Mouse (Mus musculus): ENCODE data around the gene Deup1.

Deup1 gene

DNA sequence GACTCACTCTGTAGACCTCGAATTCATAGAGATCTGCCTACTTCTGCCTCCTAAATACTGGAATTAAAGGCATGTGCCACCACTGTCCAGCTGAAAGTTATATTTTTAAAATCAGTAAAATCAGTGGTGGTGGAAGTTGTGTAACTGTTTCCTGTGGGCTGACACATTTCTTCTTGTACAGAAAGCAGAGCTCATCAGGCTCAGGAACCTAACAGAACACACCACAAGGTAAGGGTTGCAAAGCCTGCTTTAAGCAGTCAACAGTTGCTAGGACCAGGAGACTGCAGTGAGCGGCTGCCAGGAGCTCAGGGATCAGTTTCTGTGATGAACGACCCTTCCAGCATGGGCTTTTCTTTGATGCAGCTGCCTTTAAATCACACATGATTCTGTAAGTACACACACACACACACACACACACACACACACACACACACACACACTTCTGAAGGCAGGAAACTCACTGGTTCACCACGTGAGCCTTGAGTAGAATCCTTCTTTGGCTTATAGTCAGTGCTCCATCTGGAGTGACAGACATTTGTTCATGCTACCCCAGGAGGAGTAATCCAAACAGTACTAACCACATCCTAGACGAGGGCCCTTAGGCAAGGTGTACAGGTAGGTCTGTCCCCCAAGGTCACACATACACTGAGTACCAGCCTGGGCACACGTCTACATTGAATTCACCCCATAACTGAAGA lies 40.4 kb downstream of the Deup1 start:
- DNase-seq (ENCODE audit: low read depth, low spot score), result no peak

GRCm38 (mm10) chr9:15585956-15586355 lies 41.8 kb downstream of the Deup1 start:
- no peak for DNase-seq (ENCODE audit: low read depth, low spot score)

- no peak for DNase-seq (ENCODE audit: low read depth, low spot score)
Measured at GRCm38 (mm10) chr9:15584209-15584608, 43.5 kb downstream of the Deup1 start.

DNA sequence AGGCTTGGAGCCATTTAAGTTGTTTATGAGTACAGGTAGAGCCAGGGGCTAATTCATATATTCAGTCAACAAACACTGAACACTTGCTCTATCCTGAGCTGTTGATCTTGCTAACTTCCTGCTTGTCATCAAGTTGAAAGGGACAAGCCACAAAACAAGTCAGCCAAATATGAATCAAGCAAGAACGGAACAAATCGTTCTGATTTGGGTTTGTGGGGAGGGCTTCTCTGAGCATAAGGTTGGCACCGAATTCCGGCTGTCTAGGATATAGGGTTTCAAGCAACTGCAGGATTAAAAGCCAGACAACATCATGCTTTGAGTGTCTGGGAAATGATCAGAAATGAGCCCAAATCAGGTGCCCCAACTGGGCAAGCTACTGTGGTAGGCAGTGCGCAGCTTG lies 45.7 kb downstream of the Deup1 start:
- no peak for DNase-seq (ENCODE audit: low read depth, low spot score)

DNA sequence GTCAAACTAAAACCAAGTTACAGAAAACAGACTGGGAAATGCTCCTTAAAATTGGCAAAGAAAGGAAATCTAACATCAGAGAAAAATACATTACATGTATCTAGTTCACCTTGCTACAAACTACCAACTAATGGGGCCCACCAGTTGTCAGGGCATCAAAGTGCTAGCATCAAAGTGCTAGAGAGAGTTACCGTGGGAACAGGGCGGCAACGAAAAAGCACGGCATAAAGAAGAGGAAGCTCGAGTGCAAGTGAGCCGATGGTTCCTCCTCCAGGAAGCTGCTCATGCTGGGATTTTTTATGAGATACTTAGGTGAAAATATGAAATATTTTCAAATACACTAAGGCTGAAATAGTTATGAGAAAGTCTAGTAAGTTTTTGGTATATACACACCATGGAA lies 47.6 kb downstream of the Deup1 start:
- no peak for DNase-seq (ENCODE audit: low read depth, low spot score)

GRCm38 (mm10) chr9:15578946-15579345 lies 48.8 kb downstream of the Deup1 start:
- no peak for DNase-seq (ENCODE audit: low read depth, low spot score)

DNA sequence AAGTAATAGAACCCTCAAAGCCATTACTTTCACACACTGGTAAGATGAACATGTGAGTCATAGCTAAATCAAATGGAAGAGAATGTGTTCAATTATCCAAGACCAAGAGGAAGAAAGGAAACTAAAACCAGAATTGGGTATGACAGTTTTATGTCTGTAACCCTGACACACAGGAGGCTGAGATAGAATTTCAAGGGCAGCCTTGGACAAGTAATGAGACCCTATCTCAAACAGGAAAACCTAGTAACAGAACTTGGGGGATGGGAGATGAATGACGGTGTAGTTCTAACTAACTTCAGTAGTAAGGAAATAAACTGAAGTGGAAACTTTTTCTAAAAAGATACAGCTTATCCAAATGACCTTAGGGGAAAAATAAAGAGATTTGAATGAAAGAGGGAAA lies 49.3 kb downstream of the Deup1 start:
- no peak for DNase-seq (ENCODE audit: low read depth, low spot score)

DNA sequence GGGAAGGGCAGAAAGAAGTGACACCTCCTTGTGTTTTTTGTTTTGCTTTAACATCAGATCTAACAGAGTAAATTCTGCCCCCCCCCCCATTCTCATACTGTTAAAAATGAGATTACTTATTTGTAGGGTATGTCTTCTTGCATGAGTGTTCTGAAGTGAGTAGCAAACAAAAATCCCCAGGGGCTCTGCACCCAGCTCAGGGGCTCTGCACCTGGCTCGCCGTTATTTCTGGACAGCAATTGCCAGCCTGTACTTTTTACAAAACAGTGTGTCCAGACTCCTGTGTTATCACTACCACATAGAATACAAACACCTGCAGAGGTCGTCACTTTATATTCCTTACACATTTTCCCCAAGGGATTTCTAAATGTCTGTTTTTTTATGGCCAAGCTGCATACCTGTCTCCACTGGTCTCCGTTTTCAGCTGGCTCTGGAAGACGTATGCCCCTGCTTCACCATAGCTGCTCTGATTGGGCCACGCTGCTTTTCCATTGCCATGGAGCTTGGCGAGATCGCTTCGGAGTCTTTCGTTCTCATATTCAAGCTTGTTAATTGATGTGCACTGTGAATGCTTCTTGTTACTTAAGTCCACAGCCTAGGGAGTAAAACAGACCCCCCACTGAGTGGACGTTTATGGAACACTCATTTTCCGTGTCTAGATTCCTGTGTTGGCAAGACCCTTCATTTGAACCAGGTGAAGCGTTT lies 52.8 kb downstream of the Deup1 start:
- peak; percentile 90 for DNase-seq (ENCODE audit: low read depth, low spot score)

DNA sequence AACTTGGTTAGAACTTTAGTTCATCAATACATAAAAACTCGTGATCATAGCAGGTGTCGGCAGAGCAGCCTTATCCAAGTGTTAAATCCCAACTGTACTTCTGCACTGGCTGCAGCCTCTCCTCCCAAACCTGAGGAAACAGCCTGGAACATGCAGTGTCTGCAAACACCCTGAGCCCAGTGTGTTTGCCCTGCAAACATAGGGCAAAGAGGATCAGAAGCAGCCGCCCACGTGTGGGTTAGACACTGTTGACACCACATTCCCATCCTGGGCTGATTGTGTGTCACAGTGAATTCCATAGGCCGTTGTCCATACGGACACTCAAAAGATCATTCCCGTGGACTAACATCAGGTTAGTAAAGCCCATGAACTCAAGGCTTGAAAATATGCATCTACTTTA lies 65.4 kb downstream of the Deup1 start:
- DNase-seq (ENCODE audit: low read depth, low spot score), result no peak

GRCm38 (mm10) chr9:15560451-15560850 lies 67.3 kb downstream of the Deup1 start:
- no peak for DNase-seq (ENCODE audit: low read depth, low spot score)

DNA sequence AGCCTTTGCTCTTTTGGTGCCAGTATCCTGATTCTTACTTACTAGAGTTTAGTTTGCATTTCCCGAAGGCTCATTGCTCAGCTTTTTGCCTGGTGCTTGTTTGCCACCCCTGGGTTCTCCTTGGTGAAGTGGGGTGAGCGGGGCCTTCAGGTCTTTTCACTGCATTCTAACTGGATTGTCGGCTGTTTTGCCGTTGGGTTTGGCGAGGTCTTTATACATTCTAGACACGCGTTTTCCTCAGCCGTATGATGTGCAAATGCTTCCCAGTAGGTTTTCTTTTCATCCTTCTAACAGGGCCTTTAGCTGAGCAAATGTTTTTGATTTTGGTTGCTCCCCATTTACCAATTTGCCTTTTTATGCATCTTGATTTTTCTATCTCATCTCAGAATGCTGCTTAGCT lies 74.4 kb downstream of the Deup1 start:
- DNase-seq (ENCODE audit: low read depth, low spot score), result no peak

DNA sequence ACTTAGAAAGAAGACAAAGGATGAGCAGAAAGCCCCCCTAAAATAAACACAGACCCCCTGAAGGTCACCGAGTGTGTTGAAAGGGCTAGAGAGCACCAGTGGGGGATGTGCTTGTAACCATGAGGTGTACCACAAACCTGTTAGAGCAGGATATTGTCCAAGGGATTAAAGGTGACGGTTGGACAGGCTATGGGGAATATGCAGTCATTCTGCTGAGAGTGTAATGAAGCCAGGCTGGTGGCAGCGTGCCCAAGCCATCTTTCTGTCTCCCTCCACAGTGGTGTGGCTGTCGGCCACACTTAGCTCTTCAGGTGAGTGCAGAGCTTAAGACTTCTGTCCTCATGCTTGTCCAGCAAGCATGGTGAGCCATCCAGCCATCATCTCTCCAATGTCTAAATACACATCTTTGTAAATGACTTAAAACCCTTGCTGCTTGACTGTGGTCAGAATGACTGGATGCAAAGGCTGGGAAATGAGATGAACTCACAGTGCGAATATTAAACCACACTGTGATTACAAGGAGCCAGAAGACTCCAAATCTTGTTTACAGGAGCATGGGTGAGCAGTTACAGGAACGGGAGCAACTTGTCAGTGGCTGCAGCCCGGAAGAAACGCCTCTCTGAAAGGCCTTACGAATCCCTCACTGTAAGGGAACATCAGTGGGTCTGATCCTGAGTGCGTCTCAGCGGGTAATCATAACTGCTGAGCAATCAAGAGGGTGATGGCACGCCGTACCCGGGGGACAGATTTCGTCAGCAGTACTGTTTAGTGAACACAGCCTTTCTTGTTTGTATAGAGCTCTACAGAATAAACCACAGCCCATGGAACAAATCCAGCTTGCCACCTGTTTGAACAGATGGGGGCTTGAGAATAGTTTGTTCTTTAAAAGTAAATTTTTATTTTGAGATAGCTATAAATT lies 75.5 kb downstream of the Deup1 start:
- no peak for DNase-seq (ENCODE audit: low read depth, low spot score)

DNA sequence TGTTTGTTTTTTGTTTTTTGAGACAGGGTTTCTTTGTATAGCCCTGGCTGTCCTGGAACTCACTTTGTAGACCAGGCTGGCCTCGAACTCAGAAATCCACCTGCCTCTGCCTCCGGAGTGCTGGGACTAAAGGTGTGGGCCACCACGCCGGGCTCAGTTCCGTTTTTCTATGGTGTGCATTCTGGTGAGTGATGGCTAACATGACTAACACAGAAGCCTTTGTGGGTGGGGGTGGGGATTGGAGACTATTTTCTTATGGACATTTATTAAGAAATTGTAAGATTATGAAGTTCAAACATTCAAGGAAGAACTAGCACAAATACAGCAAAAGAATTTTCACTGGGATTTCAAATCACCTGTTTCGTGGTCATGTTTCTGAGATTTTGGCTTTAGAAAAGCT lies 76.7 kb downstream of the Deup1 start:
- DNase-seq (ENCODE audit: low read depth, low spot score), result peak; percentile 51

GRCm38 (mm10) chr9:15550461-15550961 lies 77.2 kb downstream of the Deup1 start:
- DNase-seq (ENCODE audit: low read depth, low spot score), result peak; percentile 56

- peak; percentile 78 for DNase-seq (ENCODE audit: low read depth, low spot score)
Measured at GRCm38 (mm10) chr9:15541735-15542354, 85.9 kb downstream of the Deup1 start.

GRCm38 (mm10) chr9:15538979-15539533 lies 88.7 kb downstream of the Deup1 start:
- DNase-seq (ENCODE audit: low read depth, low spot score), result no peak

DNA sequence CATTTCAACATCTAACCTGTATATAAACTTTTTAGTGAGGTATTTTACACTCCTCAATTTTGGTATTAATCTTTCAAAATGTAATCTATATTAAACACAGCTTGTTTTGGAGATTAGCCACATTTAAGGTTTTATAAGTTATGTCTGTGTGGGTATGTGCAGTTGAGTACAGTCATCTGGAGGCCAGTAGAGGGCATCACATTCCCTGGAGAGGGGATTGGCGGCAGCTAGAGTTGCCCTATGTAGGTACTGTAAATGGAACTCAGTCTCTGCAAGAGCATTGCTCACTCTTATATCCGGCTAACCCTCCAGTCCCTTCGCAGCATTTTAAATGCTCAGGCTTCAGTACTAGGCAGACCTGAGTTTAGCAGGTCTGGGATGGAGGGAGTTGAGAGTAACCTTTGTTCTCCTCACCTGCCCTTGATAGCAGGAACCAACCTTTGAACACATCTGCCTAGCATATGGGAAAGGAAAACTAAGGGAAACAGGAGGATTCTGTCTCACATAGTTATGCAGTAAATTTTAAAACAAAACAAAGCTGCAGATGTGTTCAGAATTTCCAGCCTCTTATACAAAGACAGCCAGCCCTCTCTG lies 90.2 kb downstream of the Deup1 start:
- DNase-seq (ENCODE audit: low read depth, low spot score), result peak; percentile 54

DNA sequence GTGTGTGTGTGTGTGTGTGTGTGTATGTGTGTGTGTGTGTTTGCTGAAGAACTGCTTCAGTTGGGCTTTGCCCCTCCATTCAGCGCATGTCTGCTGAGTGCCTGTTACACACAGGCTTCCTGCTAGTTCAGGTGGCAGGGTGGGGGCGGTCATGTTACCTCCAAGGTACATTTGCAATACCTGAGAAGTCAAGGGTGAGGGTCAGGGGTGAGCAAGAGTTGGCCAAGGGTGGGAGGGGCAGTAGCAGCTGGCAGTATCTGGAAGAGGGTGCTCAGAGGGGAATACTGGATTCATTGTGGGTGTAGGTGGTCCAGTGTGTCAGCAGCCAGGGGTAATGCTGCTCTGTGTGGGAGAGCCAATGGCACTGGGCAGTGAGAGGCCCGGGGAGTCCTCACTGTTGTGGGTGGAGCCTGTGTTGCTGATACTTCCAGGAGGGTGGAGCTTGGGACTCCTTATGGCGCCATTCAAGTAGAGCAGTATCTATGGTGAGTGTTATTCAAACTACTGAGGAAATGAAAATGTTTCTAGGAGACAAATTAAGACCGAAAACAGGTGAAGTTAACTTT lies 90.8 kb downstream of the Deup1 start:
- no peak for DNase-seq (ENCODE audit: low read depth, low spot score)

- DNase-seq (ENCODE audit: low read depth, low spot score), result no peak
Measured at GRCm38 (mm10) chr9:15535418-15535817, 92.3 kb downstream of the Deup1 start.

GRCm38 (mm10) chr9:15534110-15534509 lies 93.6 kb downstream of the Deup1 start:
- peak; percentile 88 for DNase-seq (ENCODE audit: low read depth, low spot score)

All from A20 (cell line).